Mouse (Mus musculus): ENCODE results near the gene Gm3045.

GRCm38 (mm10) chr13:56438211-56439075, 12.0 kb downstream of the Gm3045 start, which contains the start of gene Slc25a48:
- TF ChIP-seq GATA2 (IDR thresholded peaks at IDR 0.05; ENCODE audit: borderline replicate concordance, low read depth, low read length): no peak
- no peak for TF ChIP-seq CTCF (IDR thresholded peaks at IDR 0.05; ENCODE audit: low read depth, low read length)
- TF ChIP-seq GATA1 (IDR thresholded peaks at IDR 0.05; ENCODE audit: borderline replicate concordance, low read length): no peak
- no peak for TF ChIP-seq POLR2AphosphoS5 (IDR thresholded peaks at IDR 0.05; ENCODE audit: insufficient replicate concordance, low read depth, low read length)
